Mouse (Mus musculus): ENCODE results near the gene Mcm7.

DNA sequence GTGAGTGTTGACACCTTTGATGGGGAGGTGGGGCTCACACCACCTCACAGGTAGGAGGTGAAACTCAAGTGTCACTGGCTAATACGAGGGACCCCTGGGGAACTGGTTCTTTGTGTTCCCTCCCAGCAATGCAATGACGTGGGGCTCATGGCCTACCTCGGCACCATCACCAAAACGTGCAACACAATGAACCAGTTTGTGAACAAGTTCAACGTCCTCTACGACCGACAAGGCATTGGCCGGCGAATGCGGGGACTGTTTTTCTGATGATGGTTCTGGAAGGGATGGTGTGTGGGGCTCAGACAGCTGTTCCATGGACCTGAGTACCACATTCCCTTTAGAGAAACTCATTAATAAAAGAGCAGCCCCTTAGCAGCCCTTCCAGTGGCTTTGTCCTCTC, 8.6 kb downstream of the Mcm7 start:
- no peak for TF ChIP-seq CTCF (conservative IDR thresholded peaks at IDR 0.05; ENCODE audit: insufficient read depth, insufficient read length, low read depth, low read length)
- TF ChIP-seq POLR2A (IDR thresholded peaks at IDR 0.05; ENCODE audit: low read depth, low read length), result no peak

Data from kidney, adult 2 months (tissue).